Mouse (Mus musculus) cerebellum, adult 11-12 months (tissue): ENCODE data around the gene Larp1.
A peak's percentile ranks its signal among the peaks of the same experiment; 100 is the strongest.

ENCODE experiments used
- DNase-seq: peaks from one replicate; pipeline ENCODE4 v3.0.0; 2022

Gene Larp1

DNA sequence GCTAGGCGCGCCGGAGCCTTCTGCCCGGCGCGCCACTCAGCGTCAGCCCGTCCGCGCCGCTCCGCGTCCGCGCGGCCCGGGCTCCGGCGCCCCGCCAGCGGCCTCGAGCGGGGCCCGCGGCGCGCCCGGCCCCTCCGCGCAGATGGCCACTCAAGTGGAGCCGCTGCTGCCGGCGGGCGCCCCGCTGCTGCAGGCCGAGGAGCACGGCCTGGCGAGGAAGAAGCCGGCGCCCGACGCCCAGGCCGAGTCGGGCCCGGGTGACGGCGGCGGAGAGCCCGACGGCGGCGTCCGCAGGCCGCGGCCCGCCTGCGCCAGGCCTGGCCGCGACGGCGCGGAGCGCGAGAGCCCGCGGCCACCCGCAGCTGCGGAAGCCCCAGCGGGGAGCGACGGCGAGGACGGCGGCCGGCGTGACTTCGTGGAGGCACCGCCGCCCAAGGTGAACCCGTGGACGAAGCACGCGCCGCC lies at the start of gene Larp1:
TSS of gene Larp1 (plus strand) at position 14 of the 465 bp plus-strand sequence.
- peak; percentile 73 for DNase-seq

DNA sequence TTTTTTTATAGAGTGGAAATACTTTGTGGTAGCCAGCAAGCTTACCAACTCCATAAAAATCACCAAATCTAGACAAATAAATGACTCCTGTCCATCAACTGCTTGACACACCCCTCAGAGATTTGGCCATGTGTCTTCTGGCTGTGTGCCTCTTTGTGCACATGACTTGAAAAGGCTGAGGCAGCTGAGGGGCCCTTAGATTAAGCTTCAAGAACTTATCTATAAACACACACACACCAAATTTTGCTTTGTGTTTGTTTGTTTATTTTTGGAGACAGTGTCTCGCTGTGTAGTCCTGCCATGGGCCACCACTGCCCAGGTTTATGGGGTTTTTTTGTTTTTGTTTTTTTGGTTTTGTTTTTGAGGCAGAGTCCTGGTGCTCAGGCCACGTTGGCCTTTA lies 48.9 kb upstream of the Larp1 start:
- no peak for DNase-seq

GRCm38 (mm10) chr11:57962382-57963285 lies 46.2 kb upstream of the Larp1 start:
- DNase-seq, result peak; percentile 85

DNA sequence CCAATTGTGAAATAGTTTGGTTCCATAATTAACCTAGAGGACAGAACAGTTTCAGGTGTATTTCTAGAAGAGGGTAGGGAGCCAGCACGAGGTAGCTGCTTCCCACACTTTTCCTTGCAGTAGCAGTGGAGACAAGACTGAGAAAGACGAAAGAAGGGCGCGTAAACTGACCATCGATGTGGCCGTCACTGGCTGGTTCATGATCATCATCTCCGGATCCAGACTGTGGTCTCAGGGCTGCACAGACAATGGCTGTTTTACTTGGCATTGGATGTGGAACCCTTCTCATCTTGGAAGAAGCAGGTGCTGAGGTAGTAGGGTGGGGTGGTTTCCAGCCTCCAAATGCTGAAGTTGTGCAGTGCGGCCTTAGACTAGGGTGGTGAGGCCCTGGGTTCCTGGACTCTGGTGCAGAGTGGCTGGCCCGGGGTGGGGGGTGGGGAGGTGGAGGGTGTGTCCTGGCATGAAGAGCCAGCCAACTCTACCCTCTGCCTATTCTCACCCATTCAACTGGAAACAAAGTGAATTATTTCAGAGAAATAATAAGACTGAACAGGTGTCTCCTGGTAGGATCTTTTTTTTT lies 45.5 kb upstream of the Larp1 start:
- DNase-seq, result no peak

- DNase-seq, result no peak
Measured at GRCm38 (mm10) chr11:57966630-57967029, 42.2 kb upstream of the Larp1 start.

DNA sequence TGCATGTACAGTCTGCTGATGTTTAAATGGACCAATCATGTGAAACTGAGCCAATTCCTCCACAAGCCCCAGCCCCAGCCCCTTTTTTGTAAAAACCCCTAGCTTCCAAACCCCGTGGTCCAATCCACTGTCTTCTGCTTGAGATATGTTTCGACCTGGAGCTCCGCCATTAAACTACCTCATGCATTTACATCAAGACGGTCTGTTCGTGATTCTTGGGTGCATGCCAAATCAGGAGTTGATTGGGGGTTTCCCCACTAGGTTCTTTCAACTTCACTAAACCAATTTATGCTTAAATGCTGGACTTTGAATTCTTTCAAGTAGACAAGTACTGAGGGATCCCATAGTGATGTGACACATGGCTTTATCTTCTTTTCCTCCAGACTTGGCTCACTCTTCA lies 40.6 kb upstream of the Larp1 start:
- DNase-seq, result no peak

- no peak for DNase-seq
Measured at GRCm38 (mm10) chr11:57970541-57970940, 38.3 kb upstream of the Larp1 start.

- DNase-seq, result peak; percentile 81
Measured at GRCm38 (mm10) chr11:57973001-57973912, 35.6 kb upstream of the Larp1 start.

GRCm38 (mm10) chr11:57973913-57974234 lies 35.0 kb upstream of the Larp1 start:
- no peak for DNase-seq

DNA sequence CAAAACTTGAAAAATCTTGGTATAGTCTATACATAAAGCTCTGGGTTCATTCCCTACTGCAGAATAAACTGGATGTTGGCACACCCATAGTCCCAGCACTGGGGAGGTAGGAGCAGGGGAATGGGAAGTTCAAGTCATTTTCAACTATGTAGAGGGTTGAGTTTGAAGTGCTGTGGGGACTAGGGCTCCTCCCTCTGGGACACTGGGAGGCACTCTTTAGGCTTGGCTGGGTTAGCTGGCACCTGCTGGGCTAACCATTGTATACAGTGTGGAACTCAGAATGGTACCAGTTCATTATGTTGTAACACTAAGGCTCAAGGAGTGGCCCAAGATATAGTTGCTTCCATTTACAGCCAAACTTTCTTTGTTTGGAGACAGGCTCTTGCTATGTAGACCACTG lies 33.0 kb upstream of the Larp1 start:
- DNase-seq, result no peak

DNA sequence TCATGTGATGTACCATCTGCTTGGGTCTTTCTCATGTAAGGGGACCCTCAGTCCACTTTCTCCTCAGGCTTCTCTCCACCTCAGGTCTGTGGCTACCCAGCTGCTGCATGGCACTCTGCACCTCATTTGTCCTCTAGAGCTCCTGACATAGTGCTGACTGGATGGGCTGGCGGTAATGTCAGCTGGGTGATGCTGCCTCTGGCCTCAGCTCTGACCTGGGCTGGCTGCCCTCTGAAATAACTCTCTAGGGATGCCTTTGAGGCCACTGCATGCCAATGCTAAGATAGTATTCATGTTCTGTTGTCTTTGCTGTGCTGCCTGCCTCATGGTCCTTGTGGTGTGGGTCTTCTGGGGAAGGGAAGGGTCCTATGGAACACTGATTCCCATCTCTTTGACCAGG lies 31.2 kb upstream of the Larp1 start:
- no peak for DNase-seq

DNA sequence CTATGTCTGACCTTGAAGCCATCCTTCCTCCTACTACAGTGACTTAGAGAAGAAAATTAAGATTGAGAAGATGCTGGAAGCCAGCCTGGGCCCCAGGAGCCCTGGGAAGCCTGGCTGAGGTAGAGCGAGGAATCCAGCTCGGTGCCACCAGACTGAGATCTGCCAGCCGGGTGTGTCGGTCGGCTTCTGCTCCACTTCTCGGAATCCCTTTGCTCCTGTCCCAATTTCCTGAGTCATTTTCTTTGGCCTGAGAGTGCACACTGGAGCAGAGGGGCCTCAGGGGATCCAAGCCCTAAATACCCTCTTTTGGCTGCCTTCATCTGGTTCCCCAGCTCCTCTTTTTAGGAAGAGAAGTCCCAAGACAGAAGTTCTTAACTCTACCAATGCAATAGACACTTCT lies 29.2 kb upstream of the Larp1 start:
- no peak for DNase-seq

- no peak for DNase-seq
Measured at GRCm38 (mm10) chr11:57981083-57981809, 27.6 kb upstream of the Larp1 start.

DNA sequence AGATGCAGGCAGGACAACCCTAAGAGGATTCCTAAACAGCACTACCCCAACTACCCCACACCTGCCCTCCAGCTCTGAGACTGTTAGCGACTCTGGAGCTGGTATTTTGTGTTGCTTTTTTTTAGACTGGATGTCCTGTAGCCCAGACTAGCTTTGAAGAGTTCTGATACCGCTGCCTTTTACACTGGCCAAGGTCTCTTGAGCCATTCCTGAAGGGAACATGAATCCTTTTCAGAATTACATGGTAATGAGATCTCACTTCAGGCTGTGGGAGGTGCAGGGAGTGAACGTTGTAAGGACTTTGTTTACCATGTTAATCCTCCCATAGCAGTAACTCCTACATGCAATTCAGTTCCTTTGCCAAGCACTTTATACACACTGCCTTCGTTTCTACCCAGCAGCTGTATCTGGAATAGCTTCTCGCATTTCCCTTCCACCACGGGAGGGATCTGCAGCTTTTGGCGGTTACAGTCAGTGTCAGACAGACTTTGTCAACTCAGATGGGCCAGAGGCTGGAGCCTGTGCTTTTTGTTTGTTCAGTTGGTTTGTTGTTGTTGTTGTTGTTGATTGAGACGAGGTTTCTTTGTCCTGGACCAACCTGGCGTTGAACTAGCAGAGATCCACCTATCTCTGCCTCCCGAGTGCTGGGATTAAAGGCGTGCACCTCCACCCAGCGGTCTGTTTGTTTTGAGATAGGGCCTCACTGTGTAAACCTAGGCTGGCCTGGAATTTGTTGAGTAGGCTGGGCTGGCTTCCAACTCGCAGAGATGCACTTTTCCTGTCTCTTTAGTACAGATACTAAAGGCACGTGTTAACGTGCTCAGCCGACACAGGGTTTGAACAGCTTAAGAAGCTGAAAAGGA lies 25.2 kb upstream of the Larp1 start:
- DNase-seq, result no peak

GRCm38 (mm10) chr11:57984343-57984666 lies 24.6 kb upstream of the Larp1 start:
- no peak for DNase-seq

DNA sequence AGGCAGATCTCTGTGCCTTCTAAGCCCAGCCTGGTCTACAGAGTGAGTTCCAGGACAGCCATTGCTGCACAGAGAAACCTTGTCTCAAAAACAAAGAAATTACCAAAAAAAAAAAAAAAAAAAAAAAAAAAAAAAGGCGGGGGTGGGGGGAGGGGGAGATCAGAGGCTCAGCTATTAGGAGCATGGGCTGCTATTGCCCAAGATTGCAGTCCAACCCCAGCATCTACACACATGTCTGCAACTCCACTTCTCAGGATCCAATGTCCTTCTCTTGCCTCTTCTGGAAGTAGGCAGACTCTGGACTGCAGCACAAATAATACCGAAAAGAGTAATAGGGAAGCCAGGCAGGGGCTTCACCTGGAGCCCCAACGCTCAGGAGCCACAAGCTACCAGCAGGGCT lies 23.4 kb upstream of the Larp1 start:
- DNase-seq, result no peak

DNA sequence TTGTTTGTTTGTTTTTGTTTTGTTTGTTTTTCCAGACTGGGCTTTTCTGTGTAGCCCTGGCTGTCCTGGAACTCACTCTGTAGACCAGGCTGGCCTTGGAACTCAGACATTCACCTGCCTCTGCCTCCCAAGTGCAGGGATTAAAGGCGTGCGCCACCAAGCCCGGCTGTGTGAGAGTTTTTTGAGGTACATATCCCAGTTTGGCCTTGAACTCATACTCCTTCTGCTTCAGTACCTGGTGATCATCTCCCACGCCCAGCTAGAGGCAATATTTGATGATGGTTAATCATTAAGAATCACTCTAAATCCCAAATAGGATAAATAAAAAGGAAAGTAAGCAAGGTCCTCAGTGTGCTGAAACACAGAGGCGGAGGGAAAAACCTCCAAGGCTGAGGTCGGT lies 22.8 kb upstream of the Larp1 start:
- DNase-seq, result no peak

GRCm38 (mm10) chr11:57986456-57986855 lies 22.4 kb upstream of the Larp1 start:
- DNase-seq, result no peak

GRCm38 (mm10) chr11:57986861-57987260 lies 22.0 kb upstream of the Larp1 start:
- no peak for DNase-seq

GRCm38 (mm10) chr11:57998168-57998567 lies 10.7 kb upstream of the Larp1 start:
- no peak for DNase-seq

DNA sequence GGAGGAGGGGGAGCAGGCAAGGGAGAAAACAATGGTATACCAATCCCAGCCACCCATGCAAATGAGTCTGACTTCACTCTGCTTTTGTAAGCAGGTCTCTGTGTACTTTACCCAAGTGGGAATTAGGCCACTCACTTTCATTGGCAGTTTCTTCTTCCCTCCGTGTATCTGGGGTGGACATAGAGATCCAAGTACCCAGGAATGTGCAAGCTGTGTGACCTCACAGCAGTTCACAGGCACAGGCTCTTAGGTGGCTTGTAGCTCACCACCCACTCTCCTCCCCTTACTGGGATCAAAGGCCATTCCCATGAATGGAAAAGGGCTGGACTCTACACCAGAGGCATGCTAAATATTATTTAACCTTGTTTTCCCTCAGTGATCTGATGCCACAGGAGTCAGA lies 10.0 kb upstream of the Larp1 start:
- DNase-seq, result no peak

- DNase-seq, result no peak
Measured at GRCm38 (mm10) chr11:58003126-58003525, 5.7 kb upstream of the Larp1 start.
